Mouse (Mus musculus): ENCODE results near the gene Slc37a1. TPM values are rescaled to one million over a fixed set of nuclear protein-coding genes. Genes with fewer than 3 reads are reported as not detected.

Slc37a1 gene
- total RNA-seq (2021) = 1 to 10 TPM; 8.2 to 9.9 TPM

GRCm38 (mm10) chr17:31286492-31286891 lies at the start of gene Slc37a1:
Slc37a1 (plus strand) TSS chr17:31286792.
- no peak for DNase-seq (ENCODE audit: low spot score in 2 of 2)
- intact Hi-C loops (cut with DNase I) = no loop called here

GRCm38 (mm10) chr17:31238234-31239020 lies 48.2 kb upstream of the Slc37a1 start:
- no peak for DNase-seq (ENCODE audit: low spot score in 2 of 2)
- intact Hi-C loops (cut with DNase I) = no loop called here

GRCm38 (mm10) chr17:31241156-31241555 lies 45.4 kb upstream of the Slc37a1 start:
- intact Hi-C loops (cut with DNase I) = loop anchor here (5.0 kb wide), 1 partner anchor 229 kb away; no protein-coding TSS in a partner anchor
- no peak for DNase-seq (ENCODE audit: low spot score in 2 of 2)

GRCm38 (mm10) chr17:31242764-31243163 lies 43.8 kb upstream of the Slc37a1 start:
- intact Hi-C loops (cut with DNase I) = loop anchor here (5.0 kb wide), 1 partner anchor 230 kb away; no protein-coding TSS in a partner anchor
- no peak for DNase-seq (ENCODE audit: low spot score in 2 of 2)

- intact Hi-C loops (cut with DNase I) = no loop called here
- no peak for DNase-seq (ENCODE audit: low spot score in 2 of 2)
Observed at GRCm38 (mm10) chr17:31245321-31245720, 41.3 kb upstream of the Slc37a1 start.

GRCm38 (mm10) chr17:31247144-31247543 lies 39.4 kb upstream of the Slc37a1 start:
- DNase-seq (ENCODE audit: low spot score in 2 of 2) = no peak
- intact Hi-C loops (cut with DNase I) = no loop called here

- intact Hi-C loops (cut with DNase I) = loop anchor here (1.0 kb wide), 1 partner anchor 54 kb away; no protein-coding TSS in a partner anchor
- no peak for DNase-seq (ENCODE audit: low spot score in 2 of 2)
Observed at GRCm38 (mm10) chr17:31253951-31254350, 32.6 kb upstream of the Slc37a1 start.

- DNase-seq (ENCODE audit: low spot score in 2 of 2) = peak; percentile 69 to 72
- intact Hi-C loops (cut with DNase I) = loop anchor here (1.0 kb wide), 1 partner anchor 54 kb away; no protein-coding TSS in a partner anchor
Observed at GRCm38 (mm10) chr17:31254463-31254931, 32.1 kb upstream of the Slc37a1 start.

- intact Hi-C loops (cut with DNase I) = loop anchor here (5.0 kb wide), 1 partner anchor 235 kb away; no protein-coding TSS in a partner anchor
- DNase-seq (ENCODE audit: low spot score in 2 of 2) = no peak
Observed at GRCm38 (mm10) chr17:31257149-31257548, 29.4 kb upstream of the Slc37a1 start.

- intact Hi-C loops (cut with DNase I) = loop anchor here (5.0 kb wide), 1 partner anchor 234 kb away; no protein-coding TSS in a partner anchor
- DNase-seq (ENCODE audit: low spot score in 2 of 2) = no peak
Observed at GRCm38 (mm10) chr17:31257898-31258297, 28.7 kb upstream of the Slc37a1 start.

- DNase-seq (ENCODE audit: low spot score in 2 of 2) = no peak
- intact Hi-C loops (cut with DNase I) = loop anchor here (5.0 kb wide), 1 partner anchor 234 kb away; no protein-coding TSS in a partner anchor
Observed at GRCm38 (mm10) chr17:31258310-31258865, 28.2 kb upstream of the Slc37a1 start.

- no peak for DNase-seq (ENCODE audit: low spot score in 2 of 2)
- intact Hi-C loops (cut with DNase I) = loop anchor here (5.0 kb wide), 1 partner anchor 233 kb away; no protein-coding TSS in a partner anchor
Observed at GRCm38 (mm10) chr17:31259145-31259544, 27.4 kb upstream of the Slc37a1 start.

GRCm38 (mm10) chr17:31259825-31260224 lies 26.8 kb upstream of the Slc37a1 start:
- intact Hi-C loops (cut with DNase I) = loop anchor here (5.0 kb wide), 1 partner anchor 232 kb away; no protein-coding TSS in a partner anchor
- no peak for DNase-seq (ENCODE audit: low spot score in 2 of 2)

- intact Hi-C loops (cut with DNase I) = no loop called here
- no peak for DNase-seq (ENCODE audit: low spot score in 2 of 2)
Observed at GRCm38 (mm10) chr17:31260430-31260829, 26.2 kb upstream of the Slc37a1 start.

- DNase-seq (ENCODE audit: low spot score in 2 of 2) = no peak
- intact Hi-C loops (cut with DNase I) = no loop called here
Observed at GRCm38 (mm10) chr17:31261352-31261751, 25.2 kb upstream of the Slc37a1 start.

GRCm38 (mm10) chr17:31262715-31263114 lies 23.9 kb upstream of the Slc37a1 start:
- no peak for DNase-seq (ENCODE audit: low spot score in 2 of 2)
- intact Hi-C loops (cut with DNase I) = no loop called here

- no peak for DNase-seq (ENCODE audit: low spot score in 2 of 2)
- intact Hi-C loops (cut with DNase I) = no loop called here
Observed at GRCm38 (mm10) chr17:31263770-31264169, 22.8 kb upstream of the Slc37a1 start.

GRCm38 (mm10) chr17:31264372-31264771 lies 22.2 kb upstream of the Slc37a1 start:
- no peak for DNase-seq (ENCODE audit: low spot score in 2 of 2)
- intact Hi-C loops (cut with DNase I) = no loop called here

GRCm38 (mm10) chr17:31265171-31265572 lies 21.4 kb upstream of the Slc37a1 start:
- intact Hi-C loops (cut with DNase I) = no loop called here

GRCm38 (mm10) chr17:31265831-31266230 lies 20.8 kb upstream of the Slc37a1 start:
- DNase-seq (ENCODE audit: low spot score in 2 of 2) = no peak
- intact Hi-C loops (cut with DNase I) = no loop called here

More at GRCm38 (mm10) chr17:31265171-31265572, 21.4 kb upstream of the Slc37a1 start:
- DNase-seq (ENCODE audit: low spot score in 2 of 2) = no peak
